Mouse (Mus musculus): ENCODE measurements around the gene Sptbn4. TPM values are rescaled to one million over a fixed set of nuclear protein-coding genes. Genes with fewer than 3 reads are reported as not detected.

The Sptbn4 gene
- polyA plus RNA-seq, 1 experiment from 2014 or later, result 0.15 TPM

DNA sequence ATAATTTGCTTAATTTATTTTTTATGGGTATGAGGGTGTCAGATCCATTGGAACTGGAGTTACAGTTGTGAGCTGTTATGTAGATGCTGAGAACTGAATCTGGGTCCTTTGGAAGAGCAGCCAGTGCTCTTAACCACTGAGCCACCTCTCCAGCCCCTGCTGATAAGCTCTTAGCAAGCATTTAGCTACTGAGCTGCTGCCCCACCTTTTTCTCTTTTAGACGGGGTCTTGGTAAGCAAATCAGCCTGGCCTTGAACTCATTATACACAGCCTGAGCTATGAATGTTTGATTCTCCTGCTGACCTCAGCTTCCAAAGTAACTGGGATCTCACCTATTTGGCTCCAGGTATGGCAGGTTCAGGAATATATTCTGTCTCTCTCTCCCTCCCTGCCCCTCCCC lies 66.5 kb downstream of the Sptbn4 start:
- no peak for ATAC-seq (ENCODE audit: insufficient number of reproducible peaks, low FRiP score, low TSS enrichment, low read depth)
- no peak for DNase-seq (ENCODE audit: low spot score)
- Histone ChIP-seq H3K27me3 (ENCODE audit: control insufficient read depth, insufficient read depth, low read length) (peaks cover 8% of the 10 kb centered on the region), H3K4me3 (ENCODE audit: low read depth, low read length) (no peak overlapping the region), H3K9me3 (ENCODE audit: control insufficient read depth, low read length) (no peaks in the 10 kb centered on the region), H3K4me1 (ENCODE audit: control insufficient read depth, insufficient read depth, low read length) (no peaks in the 10 kb centered on the region), H3K4me2 (ENCODE audit: low read depth, severe bottlenecking) (no peak overlapping the region), H3K36me3 (ENCODE audit: control insufficient read depth, insufficient read depth, low read length) (no peaks in the 10 kb centered on the region), H3K27ac (replicated peaks; ENCODE audit: low read depth, low read length) (no peak overlapping the region), H3K9ac (ENCODE audit: low read length) (no peak overlapping the region)
- 19% methylated on average over 1 of the region's 1 CpGs for WGBS

DNA sequence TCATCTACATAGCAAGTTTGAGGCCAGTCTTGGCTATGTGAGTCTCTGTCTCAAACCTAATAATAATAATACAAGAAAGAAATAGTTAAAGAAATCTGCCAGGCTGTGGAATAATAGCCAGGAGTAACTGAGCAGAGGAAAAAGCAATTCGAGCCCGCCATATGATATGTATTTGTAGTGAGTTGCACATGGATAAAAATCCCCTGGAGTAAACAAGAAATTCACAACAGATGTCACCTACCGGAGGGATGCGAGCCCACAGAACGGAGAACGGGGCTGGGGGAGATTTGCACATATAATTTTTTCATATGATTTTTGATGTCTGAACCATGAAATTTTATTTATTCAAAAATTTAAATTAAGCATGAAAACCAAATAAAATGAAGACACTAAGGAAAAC lies 67.7 kb downstream of the Sptbn4 start:
- Histone ChIP-seq H3K27ac (replicated peaks; ENCODE audit: low read depth, low read length) (no peak overlapping the region), H3K4me3 (ENCODE audit: low read depth, low read length) (no peak overlapping the region), H3K9ac (ENCODE audit: low read length) (no peak overlapping the region), H3K4me1 (ENCODE audit: control insufficient read depth, insufficient read depth, low read length) (no peaks in the 10 kb centered on the region), H3K36me3 (ENCODE audit: control insufficient read depth, insufficient read depth, low read length) (no peaks in the 10 kb centered on the region), H3K4me2 (ENCODE audit: low read depth, severe bottlenecking) (no peak overlapping the region), H3K27me3 (ENCODE audit: control insufficient read depth, insufficient read depth, low read length) (peaks cover 18% of the 10 kb centered on the region), H3K9me3 (ENCODE audit: control insufficient read depth, low read length) (no peaks in the 10 kb centered on the region; the same call in 1 of the 2 replicates)
- no peak for DNase-seq (ENCODE audit: low spot score)
- no peak for ATAC-seq (ENCODE audit: insufficient number of reproducible peaks, low FRiP score, low TSS enrichment, low read depth)
- 75% methylated on average over 6 of the region's 6 CpGs for WGBS

DNA sequence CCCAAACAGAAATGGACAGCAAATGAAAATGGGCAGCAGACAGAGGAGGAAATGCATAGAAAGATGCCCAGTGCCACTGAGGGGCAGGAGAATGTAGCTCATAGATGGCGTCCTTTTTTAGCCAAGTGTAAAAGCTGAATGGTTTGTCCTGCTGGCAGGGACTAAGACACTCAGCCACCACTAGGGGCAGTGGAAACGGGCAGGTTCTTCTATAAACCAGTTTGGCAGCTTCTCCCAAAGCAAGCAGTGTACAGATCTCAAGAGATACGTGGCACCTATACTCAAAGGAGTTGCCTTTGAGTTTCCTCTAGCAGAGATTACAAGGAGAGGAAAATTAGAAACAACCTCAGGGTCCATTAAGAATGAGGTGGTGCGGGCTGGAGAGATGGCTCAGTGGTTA lies 69.1 kb downstream of the Sptbn4 start:
- no peaks in the 10 kb centered on the region; the same call in 1 of the 2 replicates for H3K9me3 ChIP-seq (ENCODE audit: control insufficient read depth, low read length)
- no peaks in the 10 kb centered on the region for H3K4me1 ChIP-seq (ENCODE audit: control insufficient read depth, insufficient read depth, low read length)
- no peak overlapping the region for H3K27ac ChIP-seq (replicated peaks; ENCODE audit: low read depth, low read length)
- no peak overlapping the region for H3K4me3 ChIP-seq (ENCODE audit: low read depth, low read length)
- ATAC-seq (ENCODE audit: insufficient number of reproducible peaks, low FRiP score, low TSS enrichment, low read depth) (no peak), DNase-seq (ENCODE audit: low spot score) (no peak)
- no peak overlapping the region for H3K4me2 ChIP-seq (ENCODE audit: low read depth, severe bottlenecking)
- no peak overlapping the region for H3K9ac ChIP-seq (ENCODE audit: low read length)
- no peaks in the 10 kb centered on the region for H3K36me3 ChIP-seq (ENCODE audit: control insufficient read depth, insufficient read depth, low read length)
- H3K27me3 ChIP-seq (ENCODE audit: control insufficient read depth, insufficient read depth, low read length), result peaks cover 31% of the 10 kb centered on the region
- 27% methylated on average over 4 of the region's 4 CpGs for WGBS

DNA sequence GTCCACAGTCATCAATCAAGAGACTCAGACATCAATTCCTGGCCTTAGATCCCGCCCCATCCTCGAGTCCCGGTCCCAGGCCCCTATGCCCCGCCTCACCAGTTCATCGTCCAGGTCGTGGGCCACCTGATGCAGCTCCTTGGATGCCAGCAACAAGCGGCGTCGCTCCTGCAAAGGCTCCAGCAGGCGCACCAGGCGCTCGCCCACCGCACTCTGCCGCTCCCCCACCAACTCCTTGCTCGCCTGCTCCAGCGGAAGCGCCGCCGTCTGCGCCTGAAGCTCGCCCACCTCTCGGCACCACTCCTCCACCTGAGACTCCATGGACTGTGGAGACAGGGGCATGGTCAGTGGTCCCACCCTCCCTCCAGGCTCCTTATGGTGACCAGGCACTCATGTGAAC lies 72.2 kb downstream of the Sptbn4 start:
- Histone ChIP-seq H3K36me3 (ENCODE audit: control insufficient read depth, insufficient read depth, low read length) (no peaks in the 10 kb centered on the region), H3K9me3 (ENCODE audit: control insufficient read depth, low read length) (peaks cover under 1% of the 10 kb centered on the region; the same call in 1 of the 2 replicates), H3K9ac (ENCODE audit: low read length) (no peak overlapping the region), H3K4me2 (ENCODE audit: low read depth, severe bottlenecking) (peak overlapping the region; percentile 1; the same call in 1 of the 2 replicates), H3K4me3 (ENCODE audit: low read depth, low read length) (no peak overlapping the region), H3K27ac (replicated peaks; ENCODE audit: low read depth, low read length) (no peak overlapping the region), H3K4me1 (ENCODE audit: control insufficient read depth, insufficient read depth, low read length) (no peaks in the 10 kb centered on the region), H3K27me3 (ENCODE audit: control insufficient read depth, insufficient read depth, low read length) (peaks cover 59% of the 10 kb centered on the region)
- ATAC-seq (ENCODE audit: insufficient number of reproducible peaks, low FRiP score, low TSS enrichment, low read depth), result no peak
- DNase-seq (ENCODE audit: low spot score), result no peak
- 1% methylated on average over 22 of the region's 22 CpGs for WGBS

DNA sequence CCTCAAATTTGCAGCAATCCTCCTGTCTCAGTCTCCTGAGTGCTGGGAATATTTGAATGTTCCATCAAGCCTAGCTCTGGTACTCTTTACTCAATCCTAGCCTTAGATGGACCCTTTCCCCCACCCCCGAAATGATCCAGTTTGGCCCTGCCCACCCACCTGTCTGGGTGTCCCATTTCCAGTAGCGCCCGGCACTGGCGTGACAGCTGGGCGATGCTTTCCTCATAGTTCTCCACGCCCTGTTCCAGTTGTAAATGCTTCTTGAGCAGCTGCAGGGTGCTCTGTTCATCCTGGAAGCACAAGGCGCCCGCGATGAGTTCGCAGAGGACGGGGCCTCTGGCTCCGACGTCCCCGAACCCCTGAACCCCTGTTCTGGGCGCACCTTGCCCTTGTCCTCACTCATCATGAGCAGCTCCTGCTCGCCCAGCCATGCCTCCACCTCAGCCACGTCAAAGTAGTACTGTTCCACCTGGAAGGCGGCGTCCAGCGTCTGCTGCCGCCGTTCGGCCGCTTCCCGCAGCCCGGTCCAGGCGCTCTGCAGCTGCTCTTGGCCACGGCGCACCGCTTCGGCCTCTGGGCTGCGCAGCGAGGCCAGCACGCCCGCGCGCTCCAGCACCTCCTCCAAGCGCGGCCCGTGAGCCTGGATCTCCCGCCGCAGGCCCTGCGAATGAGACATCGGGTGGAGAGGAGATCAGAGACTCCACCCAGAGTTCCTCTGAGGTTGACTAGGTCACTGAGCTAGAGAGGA lies 75.6 kb downstream of the Sptbn4 start:
- peak; percentile 58; the same call in 1 of the 2 replicates for ATAC-seq (ENCODE audit: insufficient number of reproducible peaks, low FRiP score, low TSS enrichment, low read depth)
- Histone ChIP-seq H3K27ac (replicated peaks; ENCODE audit: low read depth, low read length) (no peak overlapping the region), H3K4me3 (ENCODE audit: low read depth, low read length) (peak overlapping the region; percentile 7), H3K4me2 (ENCODE audit: low read depth, severe bottlenecking) (no peak overlapping the region), H3K27me3 (ENCODE audit: control insufficient read depth, insufficient read depth, low read length) (peaks cover 91% of the 10 kb centered on the region), H3K9ac (ENCODE audit: low read length) (no peak overlapping the region), H3K36me3 (ENCODE audit: control insufficient read depth, insufficient read depth, low read length) (no peaks in the 10 kb centered on the region), H3K4me1 (ENCODE audit: control insufficient read depth, insufficient read depth, low read length) (no peaks in the 10 kb centered on the region), H3K9me3 (ENCODE audit: control insufficient read depth, low read length) (peaks cover 7% of the 10 kb centered on the region; the same call in 1 of the 2 replicates)
- 6% methylated on average over 44 of the region's 44 CpGs for WGBS
- DNase-seq (ENCODE audit: low spot score), result no peak

DNA sequence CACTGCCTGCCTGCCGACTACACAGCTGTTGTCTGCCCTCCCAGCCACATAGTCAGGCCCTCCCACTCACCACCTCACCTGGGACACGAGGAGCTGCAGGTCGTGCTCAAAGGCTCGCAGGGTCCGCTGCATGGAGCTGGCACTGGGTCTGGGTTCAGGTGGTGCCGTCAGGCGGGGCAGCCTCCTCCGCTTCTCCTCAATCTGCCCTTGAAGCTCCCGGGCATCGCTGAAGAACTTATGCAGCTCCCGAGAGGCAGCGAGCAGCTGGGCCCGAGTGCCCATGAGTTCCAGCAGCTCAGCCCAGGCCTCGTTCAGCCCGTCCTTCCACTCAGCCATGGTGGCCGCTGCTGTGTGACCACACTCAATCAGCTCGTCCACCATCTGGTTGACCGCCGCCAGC lies 78.4 kb downstream of the Sptbn4 start:
- Histone ChIP-seq H3K9me3 (ENCODE audit: control insufficient read depth, low read length) (peaks cover 7% of the 10 kb centered on the region; the same call in 1 of the 2 replicates), H3K27ac (replicated peaks; ENCODE audit: low read depth, low read length) (no peak overlapping the region), H3K4me2 (ENCODE audit: low read depth, severe bottlenecking) (no peak overlapping the region), H3K4me3 (ENCODE audit: low read depth, low read length) (no peak overlapping the region), H3K27me3 (ENCODE audit: control insufficient read depth, insufficient read depth, low read length) (peaks cover 96% of the 10 kb centered on the region), H3K4me1 (ENCODE audit: control insufficient read depth, insufficient read depth, low read length) (no peaks in the 10 kb centered on the region), H3K9ac (ENCODE audit: low read length) (no peak overlapping the region), H3K36me3 (ENCODE audit: control insufficient read depth, insufficient read depth, low read length) (no peaks in the 10 kb centered on the region)
- no peak for ATAC-seq (ENCODE audit: insufficient number of reproducible peaks, low FRiP score, low TSS enrichment, low read depth)
- WGBS, result 79% methylated on average over 19 of the region's 19 CpGs
- no peak for DNase-seq (ENCODE audit: low spot score)

DNA sequence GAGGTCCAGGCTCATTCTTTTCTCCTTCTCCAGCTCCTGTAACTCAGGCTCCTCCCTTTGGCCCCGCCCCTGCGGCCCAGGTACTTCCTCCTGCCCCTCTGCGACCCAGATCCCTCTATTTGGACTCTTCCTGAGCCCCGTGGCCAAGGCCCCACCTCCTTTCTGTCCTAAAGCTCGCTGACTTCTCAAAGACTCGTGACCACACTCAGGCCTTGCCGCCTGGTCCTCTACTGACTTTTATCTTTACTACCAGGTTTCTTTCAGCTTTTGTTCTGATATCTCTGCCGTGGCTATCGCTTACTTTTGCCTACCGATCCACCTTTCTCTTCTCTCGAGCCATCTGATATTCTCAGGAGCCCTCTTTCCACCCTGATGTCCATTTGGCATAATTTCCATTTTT lies 79.5 kb downstream of the Sptbn4 start:
- 16% methylated on average over 11 of the region's 11 CpGs for WGBS
- DNase-seq (ENCODE audit: low spot score) (no peak), ATAC-seq (ENCODE audit: insufficient number of reproducible peaks, low FRiP score, low TSS enrichment, low read depth) (no peak)
- Histone ChIP-seq H3K4me3 (ENCODE audit: low read depth, low read length) (peak overlapping the region; percentile 11; the same call in 1 of the 2 replicates), H3K36me3 (ENCODE audit: control insufficient read depth, insufficient read depth, low read length) (no peaks in the 10 kb centered on the region), H3K9ac (ENCODE audit: low read length) (no peak overlapping the region), H3K4me2 (ENCODE audit: low read depth, severe bottlenecking) (peak overlapping the region; percentile 31; the same call in 1 of the 2 replicates), H3K27ac (replicated peaks; ENCODE audit: low read depth, low read length) (no peak overlapping the region), H3K9me3 (ENCODE audit: control insufficient read depth, low read length) (peaks cover 7% of the 10 kb centered on the region; the same call in 1 of the 2 replicates), H3K27me3 (ENCODE audit: control insufficient read depth, insufficient read depth, low read length) (peaks cover 96% of the 10 kb centered on the region), H3K4me1 (ENCODE audit: control insufficient read depth, insufficient read depth, low read length) (no peaks in the 10 kb centered on the region)

DNA sequence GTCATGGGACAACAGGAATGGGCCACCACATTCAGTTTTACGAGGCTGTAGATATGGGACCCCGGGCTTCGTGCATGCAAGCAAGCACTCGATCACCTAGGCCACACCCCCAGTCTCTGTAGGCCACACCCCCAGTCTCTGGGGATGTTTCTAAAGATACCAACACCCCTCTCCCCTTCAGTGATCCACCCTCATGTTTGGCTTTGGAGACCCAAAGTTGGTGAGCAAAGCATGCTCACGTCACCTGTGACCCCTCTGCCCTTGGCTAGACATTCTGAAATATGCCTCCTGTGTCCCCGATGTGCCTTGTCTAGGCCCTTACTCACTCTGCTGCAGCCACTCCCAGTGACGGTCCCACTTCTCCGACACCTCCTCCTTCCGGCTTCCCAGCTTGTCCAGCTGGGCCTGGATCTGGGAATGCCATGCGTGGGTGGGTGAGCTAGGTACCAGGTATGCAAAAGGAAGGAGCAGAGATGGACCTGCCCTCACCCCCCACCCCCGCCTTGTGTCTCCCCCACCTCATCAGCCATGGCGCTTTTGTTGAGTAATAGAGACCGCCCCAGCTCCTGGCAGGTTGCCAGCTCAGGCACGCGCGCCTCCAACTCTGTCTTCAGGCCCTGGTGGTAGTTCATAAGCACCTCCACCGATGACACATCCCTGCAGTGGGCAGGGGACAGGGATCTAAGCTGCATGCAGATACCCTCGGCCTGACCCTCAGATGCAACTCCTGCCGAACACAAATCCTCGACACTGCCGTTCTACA lies 81.2 kb downstream of the Sptbn4 start:
- Histone ChIP-seq H3K27me3 (ENCODE audit: control insufficient read depth, insufficient read depth, low read length) (peaks cover 85% of the 10 kb centered on the region), H3K4me2 (ENCODE audit: low read depth, severe bottlenecking) (no peak overlapping the region), H3K9ac (ENCODE audit: low read length) (no peak overlapping the region), H3K36me3 (ENCODE audit: control insufficient read depth, insufficient read depth, low read length) (no peaks in the 10 kb centered on the region), H3K9me3 (ENCODE audit: control insufficient read depth, low read length) (peaks cover 7% of the 10 kb centered on the region; the same call in 1 of the 2 replicates), H3K4me1 (ENCODE audit: control insufficient read depth, insufficient read depth, low read length) (no peaks in the 10 kb centered on the region), H3K4me3 (ENCODE audit: low read depth, low read length) (no peak overlapping the region), H3K27ac (replicated peaks; ENCODE audit: low read depth, low read length) (no peak overlapping the region)
- WGBS, result 36% methylated on average over 21 of the region's 21 CpGs
- DNase-seq (ENCODE audit: low spot score) (no peak), ATAC-seq (ENCODE audit: insufficient number of reproducible peaks, low FRiP score, low TSS enrichment, low read depth) (no peak)

Data from limb, embryonic 11.5 days (tissue).